Mouse (Mus musculus) small intestine, adult 2 months (tissue): ENCODE data around the gene Megf9.

Experiments used
- CTCF ChIP-seq: fragments of 200-500 bp; IDR thresholded peaks from 2 replicates; pipeline ENCODE4 v1.5.1; 2012; ENCODE audit warnings: low read depth, mild to moderate bottlenecking, control low read depth, inconsistent platforms, low read length, moderate library complexity, mixed read lengths; ENCODE audit not compliant: insufficient replicate concordance, insufficient read length; ENCODE audit errors: extremely low read depth
- POLR2A ChIP-seq: fragments of 200-500 bp; IDR thresholded peaks from 2 replicates; pipeline ENCODE4 v1.6.1; 2012; ENCODE audit warnings: low read depth, mild to moderate bottlenecking, control low read depth, inconsistent platforms, low read length, moderate library complexity

DNA sequence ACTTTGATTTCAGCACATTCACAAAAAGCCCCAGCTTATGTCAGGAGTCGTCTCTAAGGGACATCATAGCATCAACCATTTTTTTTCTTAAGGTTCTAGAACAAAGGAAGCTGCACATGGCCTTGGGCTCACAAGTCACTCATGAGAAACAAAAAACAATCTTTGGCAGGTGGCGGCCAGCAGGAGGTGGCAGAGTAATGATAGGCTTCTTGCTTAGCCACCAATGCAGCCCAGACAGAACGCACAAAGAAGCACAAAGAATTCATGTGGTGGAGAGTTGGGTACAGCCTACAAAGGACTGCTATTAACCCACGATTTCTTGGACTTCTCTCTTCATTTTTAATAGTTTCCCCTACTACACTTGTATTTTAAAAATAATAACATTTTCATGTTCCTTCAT is 157.4 kb downstream of the Megf9 start:
- TF ChIP-seq CTCF (no peak), POLR2A (no peak)
